Mouse (Mus musculus): ENCODE data around the gene Mast4. TPM values are rescaled to one million over a fixed set of nuclear protein-coding genes. Genes with fewer than 3 reads are reported as not detected.

Mast4 gene
- total and polyA plus RNA-seq, 3 experiments: 2.7 to 7.0 TPM; not detected in 1

DNA sequence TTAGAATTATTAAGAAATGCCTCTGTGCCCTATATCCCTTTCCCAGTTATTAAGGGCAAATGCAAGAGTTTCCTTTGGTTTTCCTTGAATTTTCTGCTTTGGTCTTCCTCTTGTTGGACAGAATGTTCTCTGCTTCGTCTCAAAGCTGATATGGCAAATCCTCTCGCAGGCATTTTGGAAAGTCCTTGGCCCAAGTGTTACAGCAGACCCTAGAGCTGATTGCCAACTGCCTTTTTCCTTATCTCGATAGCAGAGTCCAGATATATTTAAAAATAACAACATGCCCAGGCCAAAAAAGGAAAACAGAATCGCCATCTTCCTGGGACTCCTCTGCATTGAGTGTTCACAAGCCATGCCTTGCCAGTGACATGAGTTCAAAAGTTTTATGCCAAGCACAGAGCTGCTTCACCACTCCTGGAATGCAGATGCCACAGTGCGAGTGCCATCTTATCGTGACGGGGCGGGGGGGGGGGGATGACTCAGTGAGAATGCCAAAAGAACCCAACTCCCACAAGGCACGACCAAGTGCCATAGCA is 63.4 kb downstream of the Mast4 start:
- TF ChIP-seq NELFE (IDR thresholded peaks at IDR 0.05; ENCODE audit: low read depth, low read length) (no peak), BHLHE40 (IDR thresholded peaks at IDR 0.05; ENCODE audit: borderline replicate concordance, low read depth, low read length) (no peak), GABPA (IDR thresholded peaks at IDR 0.05; ENCODE audit: low read depth, low read length) (no peak), E2F4 (IDR thresholded peaks at IDR 0.05; ENCODE audit: borderline replicate concordance, low read depth, low read length) (no peak)
- no peak for DNase-seq (ENCODE audit: low read depth, low spot score)
- Histone ChIP-seq H3K79me2 (ENCODE audit: control insufficient read depth, insufficient read depth, low read length, poor library complexity) (no peaks in the 10 kb centered on the region), H3K4me3 (ENCODE audit: control insufficient read depth in 1 of 2, insufficient read depth in 1 of 2, low read depth in 2 of 2, low read length in 2 of 2) (no peak overlapping the region), H3K9me3 (replicated peaks; ENCODE audit: insufficient read depth, low read length) (no peaks in the 10 kb centered on the region), H3K27ac (ENCODE audit: control insufficient read depth, low read depth, low read length) (no peak overlapping the region), H3K9ac (ENCODE audit: control insufficient read depth, low read depth, low read length, poor library complexity, severe bottlenecking) (no peak overlapping the region), H3K4me1 (ENCODE audit: control insufficient read depth in 1 of 2, insufficient read depth in 2 of 2, low read length in 2 of 2) (no peaks in the 10 kb centered on the region), H3K27me3 (ENCODE audit: control insufficient read depth in 1 of 2, insufficient read depth in 2 of 2, low read length in 2 of 2) (no peaks in the 10 kb centered on the region), H3K36me3 (ENCODE audit: control insufficient read depth in 1 of 2, insufficient read depth in 2 of 2, low read length in 2 of 2) (no peaks in the 10 kb centered on the region)

DNA sequence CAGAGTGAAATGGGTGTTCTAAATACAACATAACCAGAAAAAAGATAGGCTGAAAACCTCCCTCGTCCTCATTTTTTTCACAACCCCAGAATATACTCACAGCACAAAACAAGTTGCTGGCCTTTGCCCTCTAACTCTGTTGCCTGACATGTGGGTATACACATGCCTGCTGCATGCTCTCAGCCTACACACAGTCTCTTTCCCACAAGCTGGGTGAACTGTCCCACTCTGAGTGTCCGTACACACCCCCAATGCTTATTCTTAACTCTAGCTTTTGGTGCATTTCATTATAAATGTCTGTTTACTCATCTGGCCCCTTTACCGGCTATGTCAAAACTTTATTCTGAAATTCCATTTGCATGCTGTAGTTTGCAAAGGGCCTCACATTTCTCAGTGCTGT is 71.6 kb downstream of the Mast4 start:
- Histone ChIP-seq H3K79me2 (ENCODE audit: control insufficient read depth, insufficient read depth, low read length, poor library complexity) (no peaks in the 10 kb centered on the region), H3K9ac (ENCODE audit: control insufficient read depth, low read depth, low read length, poor library complexity, severe bottlenecking) (no peak overlapping the region), H3K27me3 (ENCODE audit: control insufficient read depth in 1 of 2, insufficient read depth in 2 of 2, low read length in 2 of 2) (no peaks in the 10 kb centered on the region), H3K4me1 (ENCODE audit: control insufficient read depth in 1 of 2, insufficient read depth in 2 of 2, low read length in 2 of 2) (no peaks in the 10 kb centered on the region), H3K4me3 (ENCODE audit: control insufficient read depth in 1 of 2, insufficient read depth in 1 of 2, low read depth in 2 of 2, low read length in 2 of 2) (no peak overlapping the region), H3K36me3 (ENCODE audit: control insufficient read depth in 1 of 2, insufficient read depth in 2 of 2, low read length in 2 of 2) (no peaks in the 10 kb centered on the region), H3K9me3 (replicated peaks; ENCODE audit: insufficient read depth, low read length) (no peaks in the 10 kb centered on the region), H3K27ac (ENCODE audit: control insufficient read depth, low read depth, low read length) (no peak overlapping the region)
- DNase-seq (ENCODE audit: low read depth, low spot score): no peak
- no peak for TF ChIP-seq TAL1 (IDR thresholded peaks at IDR 0.05; ENCODE audit: low read length)
- TF ChIP-seq GABPA (IDR thresholded peaks at IDR 0.05; ENCODE audit: low read depth, low read length): no peak
- TF ChIP-seq MAZ (IDR thresholded peaks at IDR 0.05; ENCODE audit: low read depth, low read length): no peak
- no peak for TF ChIP-seq EP300 (IDR thresholded peaks at IDR 0.05; ENCODE audit: low read depth in 1 of 2, low read length in 2 of 2)
- no peak for TF ChIP-seq USF1 (IDR thresholded peaks at IDR 0.05; ENCODE audit: low read depth, low read length)
- TF ChIP-seq ELF1 (IDR thresholded peaks at IDR 0.05; ENCODE audit: low read depth, low read length): no peak
- no peak for TF ChIP-seq POLR2A (IDR thresholded peaks at IDR 0.05; ENCODE audit: control insufficient read depth in 1 of 2, insufficient read depth in 1 of 2, low read depth in 1 of 2, low read length in 2 of 2, poor library complexity in 1 of 2)
- TF ChIP-seq BHLHE40 (IDR thresholded peaks at IDR 0.05; ENCODE audit: borderline replicate concordance, low read depth, low read length): no peak
- TF ChIP-seq MXI1 (IDR thresholded peaks at IDR 0.05; ENCODE audit: low read depth, low read length): no peak
- no peak for TF ChIP-seq TBP (IDR thresholded peaks at IDR 0.05; ENCODE audit: low read depth, low read length)
- no peak for TF ChIP-seq ZNF384 (IDR thresholded peaks at IDR 0.05; ENCODE audit: low read depth, low read length)
- no peak for TF ChIP-seq TCF12 (IDR thresholded peaks at IDR 0.05; ENCODE audit: low read depth, low read length)
- TF ChIP-seq HCFC1 (IDR thresholded peaks at IDR 0.05; ENCODE audit: low read depth, low read length): no peak

DNA sequence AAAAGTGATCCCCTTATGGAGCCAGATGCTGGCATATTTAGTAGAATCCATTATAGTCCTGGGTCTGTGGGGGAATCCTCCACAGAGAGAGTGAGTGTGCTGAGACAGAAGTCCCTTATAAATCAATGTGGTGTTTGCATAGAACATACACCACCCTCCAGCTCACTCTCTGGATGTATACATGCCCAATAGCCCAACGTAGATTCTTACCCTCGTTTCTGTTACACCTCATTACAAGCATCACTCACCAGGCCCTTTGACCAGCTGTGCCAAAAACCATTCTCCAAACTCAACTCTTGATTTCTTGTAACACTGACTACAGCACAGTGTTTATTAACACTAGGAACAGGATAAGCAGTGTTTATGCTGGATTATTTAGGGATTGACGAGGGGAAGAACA is 72.2 kb downstream of the Mast4 start:
- no peaks in the 10 kb centered on the region for H3K9me3 ChIP-seq (replicated peaks; ENCODE audit: insufficient read depth, low read length)
- TF ChIP-seq TAL1 (IDR thresholded peaks at IDR 0.05; ENCODE audit: low read length) (no peak), CHD1 (IDR thresholded peaks at IDR 0.05; ENCODE audit: low read depth, low read length) (no peak), POLR2A (IDR thresholded peaks at IDR 0.05; ENCODE audit: control insufficient read depth in 1 of 2, insufficient read depth in 1 of 2, low read depth in 1 of 2, low read length in 2 of 2, poor library complexity in 1 of 2) (no peak), MAX (IDR thresholded peaks at IDR 0.05; ENCODE audit: low read length) (no peak), NELFE (IDR thresholded peaks at IDR 0.05; ENCODE audit: low read depth, low read length) (no peak), KAT2A (conservative IDR thresholded peaks at IDR 0.05; ENCODE audit: low read depth, low read length) (no peak), EP300 (IDR thresholded peaks at IDR 0.05; ENCODE audit: low read depth in 1 of 2, low read length in 2 of 2) (no peak), TBP (IDR thresholded peaks at IDR 0.05; ENCODE audit: low read depth, low read length) (no peak), MAFK (IDR thresholded peaks at IDR 0.05; ENCODE audit: borderline replicate concordance, low read depth, low read length) (no peak), POLR2AphosphoS5 (IDR thresholded peaks at IDR 0.05; ENCODE audit: borderline replicate concordance, low read depth, low read length) (no peak), ZMIZ1 (IDR thresholded peaks at IDR 0.05; ENCODE audit: low read depth, low read length) (no peak), UBTF (IDR thresholded peaks at IDR 0.05; ENCODE audit: borderline replicate concordance, insufficient read depth, low read depth, low read length) (no peak), SMC3 (IDR thresholded peaks at IDR 0.05; ENCODE audit: low read depth, low read length) (no peak), MAZ (IDR thresholded peaks at IDR 0.05; ENCODE audit: low read depth, low read length) (no peak), BHLHE40 (IDR thresholded peaks at IDR 0.05; ENCODE audit: borderline replicate concordance, low read depth, low read length) (no peak), USF2 (IDR thresholded peaks at IDR 0.05; ENCODE audit: borderline replicate concordance in 1 of 2, insufficient read depth in 1 of 2, low read depth in 1 of 2, low read length in 2 of 2) (no peak)
- H3K79me2 ChIP-seq (ENCODE audit: control insufficient read depth, insufficient read depth, low read length, poor library complexity): no peaks in the 10 kb centered on the region
- no peak overlapping the region for H3K27ac ChIP-seq (ENCODE audit: control insufficient read depth, low read depth, low read length)
- H3K9ac ChIP-seq (ENCODE audit: control insufficient read depth, low read depth, low read length, poor library complexity, severe bottlenecking): no peak overlapping the region
- no peaks in the 10 kb centered on the region for H3K4me1 ChIP-seq (ENCODE audit: control insufficient read depth in 1 of 2, insufficient read depth in 2 of 2, low read length in 2 of 2)
- no peak overlapping the region for H3K4me3 ChIP-seq (ENCODE audit: control insufficient read depth in 1 of 2, insufficient read depth in 1 of 2, low read depth in 2 of 2, low read length in 2 of 2)
- no peaks in the 10 kb centered on the region for H3K36me3 ChIP-seq (ENCODE audit: control insufficient read depth in 1 of 2, insufficient read depth in 2 of 2, low read length in 2 of 2)
- no peaks in the 10 kb centered on the region for H3K27me3 ChIP-seq (ENCODE audit: control insufficient read depth in 1 of 2, insufficient read depth in 2 of 2, low read length in 2 of 2)
- no peak for DNase-seq (ENCODE audit: low read depth, low spot score)

All from MEL (cell line).